24 mouse cellular contexts compared by ENCODE assay signal in genomic region chr1:55766743-55767142, GRCm38 (mm10).
DNase-seq lines count a peak whose midpoint lies in the region; ATAC-seq and TF ChIP-seq lines count a peak whose summit lies in the region.
"Had no signal": no experiment of that assay in that cellular context is flagged by ENCODE, and none has a peak within 500 bp of the region (broad histone marks: within the 10 kb centered on the region; RNA-seq: fewer than 3 reads in every experiment).

No protein-coding gene starts in this region.

- peak; percentile 14 for DNase-seq in gastrocnemius, postnatal 14 days
- DNase-seq in gastrocnemius, adult 8-10 months (ENCODE audit: low spot score in 2 of 2) = no peak
- DNase-seq in liver, adult 2 months (ENCODE audit: extremely low read depth, low read depth, low spot score) = peak; percentile 30
- no peak for DNase-seq in liver, postnatal 0 days
- peak; percentile 16 for DNase-seq in splenic B cell, adult 2 months (ENCODE audit: low read depth, low spot score)
- DNase-seq in spleen, adult 12 weeks (ENCODE audit: low spot score) = no peak
- DNase-seq: adrenal gland, postnatal 25 days; cerebellum, adult 11-12 months; cerebellum, postnatal 14 days; embryo, embryonic 11 days; kidney, adult 11 months; right cerebral cortex, postnatal 14 days; thymus, postnatal 4 days had no signal

- 39% methylated on average over 1 of the region's 1 CpGs for WGBS in liver, adult 2 months
- 32% methylated on average over 1 of the region's 1 CpGs for WGBS in liver, postnatal 0 days (ENCODE audit: insufficient replicate concordance)

- no peak overlapping the region for H3K27ac ChIP-seq in liver, adult 2 months (replicated peaks; ENCODE audit: insufficient read depth, low read depth, low read length)
- no peak overlapping the region for H3K27ac ChIP-seq in liver, postnatal 0 days (ENCODE audit: low read depth)
- H3K27ac ChIP-seq: forebrain, embryonic 15.5 days; heart, embryonic 13.5 days; hindbrain, embryonic 10.5 days; hindbrain, postnatal 0 days; kidney, postnatal 0 days; liver, embryonic 15.5 days; macrophage; midbrain, embryonic 13.5 days had no signal

- no peaks in the 10 kb centered on the region; the same call in 1 of the 2 replicates for H3K4me1 ChIP-seq in liver, adult 2 months (ENCODE audit: control insufficient read depth, insufficient read depth, low read length)
- no peaks in the 10 kb centered on the region for H3K4me1 ChIP-seq in liver, postnatal 0 days (ENCODE audit: insufficient read depth)
- H3K4me1 ChIP-seq: forebrain, embryonic 15.5 days; heart, embryonic 13.5 days; liver, embryonic 15.5 days had no signal

- no peak for TF ChIP-seq CTCF in liver, adult 2 months (IDR thresholded peaks at IDR 0.05; ENCODE audit: low read depth, low read length)
- no peak for TF ChIP-seq CTCF in liver, postnatal 0 days (IDR thresholded peaks at IDR 0.05; ENCODE audit: low read depth)

- H3K9me3 ChIP-seq in liver, postnatal 0 days (ENCODE audit: low read length) = no peaks in the 10 kb centered on the region
- H3K9me3 ChIP-seq: forebrain, embryonic 15.5 days; heart, embryonic 13.5 days; hindbrain, embryonic 10.5 days; liver, embryonic 15.5 days; midbrain, embryonic 13.5 days had no signal

- no peaks in the 10 kb centered on the region for H3K27me3 ChIP-seq in liver, adult 2 months (ENCODE audit: control insufficient read depth, insufficient read depth, low read length)
- H3K27me3 ChIP-seq in liver, postnatal 0 days (ENCODE audit: insufficient read depth, low read length) = no peaks in the 10 kb centered on the region
- H3K27me3 ChIP-seq in splenic B cell, adult 2 months (ENCODE audit: control insufficient read depth, insufficient read depth, low read length, poor library complexity, severe bottlenecking) = no peaks in the 10 kb centered on the region
- H3K27me3 ChIP-seq: CH12.LX; forebrain, embryonic 15.5 days; heart, embryonic 13.5 days; liver, embryonic 15.5 days; midbrain, embryonic 13.5 days had no signal

- H3K79me2 ChIP-seq in liver, adult 2 months (ENCODE audit: control insufficient read depth, insufficient read depth, low read length) = no peaks in the 10 kb centered on the region

- no peak for ATAC-seq in liver, postnatal 0 days
- ATAC-seq in granulocyte monocyte progenitor cell, adult 5-6 weeks (replicated peaks; ENCODE audit: poor library complexity, severe bottlenecking) = peak; percentile 95
- ATAC-seq in megakaryocyte-erythroid progenitor cell, adult 5-6 weeks (replicated peaks; ENCODE audit: low FRiP score, low TSS enrichment, poor library complexity, severe bottlenecking) = no peak
- ATAC-seq: forebrain, embryonic 15.5 days; hindbrain, postnatal 0 days; midbrain, embryonic 13.5 days had no signal

- TF ChIP-seq EP300 in liver, postnatal 0 days (IDR thresholded peaks at IDR 0.05; ENCODE audit: low read depth) = no peak

- no peaks in the 10 kb centered on the region for H3K36me3 ChIP-seq in liver, adult 2 months (ENCODE audit: control insufficient read depth, insufficient read depth, low read length)
- no peaks in the 10 kb centered on the region for H3K36me3 ChIP-seq in liver, postnatal 0 days (replicated peaks; ENCODE audit: insufficient read depth, low read length)
- H3K36me3 ChIP-seq in splenic B cell, adult 2 months (ENCODE audit: control insufficient read depth, insufficient read depth, low read length, poor library complexity, severe bottlenecking) = no peaks in the 10 kb centered on the region
- H3K36me3 ChIP-seq: forebrain, embryonic 15.5 days; heart, embryonic 13.5 days; hindbrain, embryonic 10.5 days; liver, embryonic 15.5 days; midbrain, embryonic 13.5 days had no signal

- H3K4me3 ChIP-seq in liver, adult 2 months (ENCODE audit: insufficient read depth, low read depth, low read length) = no peak overlapping the region
- H3K4me3 ChIP-seq in liver, postnatal 0 days (ENCODE audit: low read depth, low read length) = no peak overlapping the region
- H3K4me3 ChIP-seq: forebrain, embryonic 15.5 days; heart, embryonic 13.5 days; hindbrain, embryonic 10.5 days; liver, embryonic 15.5 days; midbrain, embryonic 13.5 days had no signal

- no peak for TF ChIP-seq POLR2A in liver, adult 2 months (IDR thresholded peaks at IDR 0.05; ENCODE audit: extremely low read depth, insufficient read depth, low read length)

- no peak overlapping the region for H3K9ac ChIP-seq in liver, adult 2 months (ENCODE audit: low read depth, low read length)
- no peak overlapping the region for H3K9ac ChIP-seq in liver, postnatal 0 days (replicated peaks)
- H3K9ac ChIP-seq: forebrain, embryonic 15.5 days; heart, embryonic 13.5 days; liver, embryonic 15.5 days; midbrain, embryonic 13.5 days had no signal

- intact Hi-C loops in gastrocnemius, postnatal 14 days (cut with DNase I; ENCODE audit: low total_unique reads) = no loop called here

- no peak overlapping the region for H3K4me2 ChIP-seq in liver, postnatal 0 days (ENCODE audit: low read depth, low read length)
- H3K4me2 ChIP-seq: forebrain, embryonic 15.5 days; heart, embryonic 13.5 days; liver, embryonic 15.5 days; midbrain, embryonic 13.5 days had no signal

Comparison
In these comparisons a context has a peak if more than half of its experiments do, and no peak if none do; other contexts are left out.
1. DNase-seq: peak in gastrocnemius, postnatal 14 days (single experiment), liver, adult 2 months (single experiment) and splenic B cell, adult 2 months (single experiment); none in gastrocnemius, adult 8-10 months (0 of 2), liver, postnatal 0 days (single experiment) and spleen, adult 12 weeks (single experiment).